Mouse (Mus musculus): Measurements from ENCODE around the gene Ergic1.

The Ergic1 gene

DNA sequence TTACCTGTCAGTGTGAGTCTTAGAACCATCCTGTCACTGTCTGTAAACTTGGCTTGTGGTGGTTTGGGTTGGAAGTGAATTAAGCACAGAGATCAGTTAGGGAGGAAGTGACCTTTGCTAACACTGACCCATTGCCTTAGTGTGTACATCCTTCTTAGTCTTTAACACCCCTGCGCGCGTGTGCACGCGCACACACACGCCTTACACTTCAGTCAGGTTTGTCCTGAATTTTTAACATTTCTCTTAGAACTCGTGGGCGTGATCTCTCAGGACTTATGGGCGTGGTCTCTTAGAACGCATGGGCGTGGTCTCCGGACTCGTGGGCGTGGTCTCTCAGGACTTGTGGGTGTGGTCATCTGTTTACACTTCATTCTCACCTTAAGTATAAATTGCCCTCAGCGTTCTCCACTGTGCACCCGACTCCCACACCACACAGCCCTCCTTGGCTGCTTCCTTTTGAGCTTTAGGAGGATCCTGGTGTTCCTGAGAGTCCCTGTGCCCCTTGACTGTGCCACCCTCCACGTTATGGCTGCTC lies 39.7 kb downstream of the Ergic1 start:
- DNase-seq (ENCODE audit: low read depth) = peak; percentile 32

DNA sequence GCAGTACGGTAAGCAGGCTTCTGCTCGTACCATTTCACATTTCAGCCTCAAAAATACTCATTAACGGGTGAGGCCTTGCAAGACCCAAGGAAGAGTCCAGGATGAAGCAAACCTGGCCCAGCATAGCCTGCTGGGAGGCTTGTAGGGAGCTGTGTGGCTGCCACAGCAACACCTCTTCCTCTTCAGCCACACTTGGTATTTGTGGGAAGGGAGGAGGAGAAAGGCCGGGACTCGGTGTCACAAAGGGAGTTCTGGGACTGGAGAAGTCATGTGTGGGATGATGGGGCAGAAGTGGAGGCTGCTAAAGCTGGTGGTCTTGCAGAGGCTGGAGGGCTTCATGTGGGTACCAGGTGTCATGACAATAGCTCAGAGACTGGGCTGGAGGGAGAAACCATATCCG lies 40.2 kb downstream of the Ergic1 start:
- no peak for DNase-seq (ENCODE audit: low read depth)

DNA sequence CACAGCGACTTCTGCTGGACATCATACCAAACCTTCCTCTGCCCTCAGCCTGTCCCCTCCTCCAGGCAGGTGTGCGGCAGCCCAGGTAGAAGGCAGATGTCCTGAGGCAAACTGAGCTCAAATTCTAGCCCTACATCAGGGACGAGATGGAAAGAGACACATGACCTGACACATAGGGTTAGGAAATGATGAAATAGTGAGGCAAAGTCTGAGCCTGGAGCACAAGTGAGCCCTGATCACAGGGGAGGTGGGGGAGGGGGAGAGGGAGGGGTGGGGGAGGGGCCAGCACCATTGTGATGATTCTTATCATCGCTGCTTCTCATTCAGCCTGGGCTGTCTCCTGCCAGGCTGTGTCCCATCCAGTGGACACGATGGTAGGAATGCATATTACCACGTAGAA lies 40.6 kb downstream of the Ergic1 start:
- no peak for DNase-seq (ENCODE audit: low read depth)

DNA sequence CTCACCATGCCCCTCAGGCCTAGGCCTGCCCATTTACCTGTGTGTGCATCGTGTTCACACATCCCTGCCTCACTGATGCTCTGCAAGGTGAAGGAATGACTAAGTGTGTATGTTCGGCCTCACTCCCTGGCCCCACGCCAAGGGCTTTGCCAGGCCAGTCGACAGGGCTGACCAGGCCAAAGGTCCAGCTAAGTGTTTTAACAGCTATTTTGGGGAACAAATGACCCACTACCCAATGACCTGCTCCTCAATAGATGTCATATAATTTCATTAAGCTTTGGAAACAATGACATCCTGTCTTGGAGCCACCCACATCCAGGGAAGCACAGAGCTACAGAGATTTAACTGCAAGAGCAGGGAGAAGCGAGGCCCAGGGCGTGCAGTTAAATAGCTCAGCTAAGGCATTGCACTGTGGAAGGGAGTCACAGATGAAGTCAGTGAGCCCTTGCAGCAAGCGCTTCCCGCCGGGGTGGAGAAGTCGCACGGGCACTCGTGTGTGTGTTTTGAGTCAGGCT lies 41.1 kb downstream of the Ergic1 start:
- DNase-seq (ENCODE audit: low read depth) = no peak

DNA sequence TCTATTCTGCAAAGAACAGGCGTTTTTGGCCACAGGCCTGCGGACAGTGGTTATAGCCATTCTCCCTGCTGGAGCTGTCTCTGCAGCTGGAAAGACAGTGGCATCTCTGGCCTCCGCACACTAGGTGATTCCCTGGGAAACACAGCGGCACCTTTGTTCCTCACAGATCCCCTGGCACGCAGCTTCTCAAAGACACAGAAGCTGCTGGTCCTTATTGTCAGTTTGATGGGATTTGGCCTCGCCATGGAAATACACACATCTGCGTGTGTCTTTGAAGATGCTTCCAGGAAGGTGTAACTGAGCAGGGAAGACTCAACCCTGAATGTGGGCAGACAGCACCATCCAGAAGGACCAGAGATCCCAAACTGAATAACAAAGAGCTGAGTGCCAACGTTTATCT lies 42.0 kb downstream of the Ergic1 start:
- no peak for DNase-seq (ENCODE audit: low read depth)

DNA sequence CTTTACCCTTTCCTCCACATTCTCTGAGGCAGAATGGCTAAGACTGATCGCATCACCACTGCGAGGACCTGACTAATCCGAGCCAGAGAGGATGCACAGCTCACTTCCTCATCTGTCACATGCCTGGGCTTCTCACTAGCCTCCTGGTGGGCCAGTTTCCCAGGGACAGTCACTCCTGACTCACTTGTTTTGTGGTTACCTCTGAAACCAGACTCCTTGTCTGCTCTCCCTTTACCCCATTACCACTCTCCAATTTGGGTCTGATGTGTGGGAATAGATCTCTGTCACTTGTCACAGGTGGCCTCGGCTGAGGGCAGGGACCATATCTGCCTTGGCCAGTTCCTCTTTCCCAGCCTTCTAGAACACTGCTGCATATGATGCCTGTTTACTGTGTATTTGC lies 44.3 kb downstream of the Ergic1 start:
- DNase-seq (ENCODE audit: low read depth) = peak; percentile 46

DNA sequence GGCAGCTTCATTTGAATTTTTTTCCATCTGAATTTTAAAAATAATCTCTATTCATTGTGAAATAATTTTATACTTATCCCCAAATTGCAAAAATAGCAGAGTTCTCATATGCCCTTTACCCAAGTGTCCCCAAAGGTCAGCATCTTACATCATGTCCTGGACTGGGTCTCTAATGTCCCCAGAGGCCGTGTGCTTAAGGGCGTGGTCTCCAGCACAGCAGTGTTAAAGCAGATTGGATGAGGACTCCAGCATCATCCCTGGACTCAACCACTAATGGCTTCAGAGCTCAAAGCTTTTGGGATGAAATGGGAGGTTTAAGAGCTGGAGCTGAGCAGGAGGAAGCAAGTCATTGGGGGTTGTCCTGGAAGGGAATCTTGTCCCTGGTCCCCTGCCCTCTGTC lies 45.2 kb downstream of the Ergic1 start:
- no peak for DNase-seq (ENCODE audit: low read depth)

DNA sequence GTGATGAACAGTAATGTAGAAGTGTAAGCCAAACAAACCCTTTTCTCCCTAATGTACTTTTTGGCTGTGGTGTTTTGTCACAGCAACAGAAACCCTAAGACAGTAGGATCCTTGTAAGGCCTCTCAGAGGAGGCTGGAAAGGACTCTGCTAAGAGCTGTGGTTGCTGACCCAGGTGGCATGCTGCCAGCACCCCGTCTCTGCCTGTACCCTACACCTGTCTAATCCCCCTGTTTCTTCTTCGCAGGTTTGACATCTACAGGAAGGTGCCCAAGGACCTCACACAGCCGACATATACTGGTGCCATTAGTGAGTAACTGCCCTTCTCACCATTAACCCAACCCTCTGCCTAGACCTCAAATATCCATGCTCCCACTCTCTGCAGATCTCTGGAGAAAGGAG lies 47.1 kb downstream of the Ergic1 start:
- no peak for DNase-seq (ENCODE audit: low read depth)

DNA sequence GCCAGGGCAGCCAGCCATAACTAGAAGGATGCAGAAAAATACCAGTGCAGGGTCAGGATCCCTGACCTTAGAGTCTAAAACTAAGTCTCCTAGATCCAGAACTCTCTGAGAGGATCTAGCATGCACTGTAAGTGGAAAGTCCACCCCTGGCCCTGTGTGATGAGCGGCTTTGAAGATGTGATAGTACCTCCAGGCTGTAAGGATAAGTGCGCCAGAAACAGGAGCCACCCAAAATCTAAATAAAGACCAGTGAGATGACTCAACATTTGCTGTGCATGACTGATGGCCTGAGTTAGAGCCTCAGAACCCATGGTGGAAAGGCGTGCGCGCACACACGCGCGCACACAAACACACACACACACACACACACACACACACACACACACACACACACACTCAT lies 47.6 kb downstream of the Ergic1 start:
- no peak for DNase-seq (ENCODE audit: low read depth)

DNA sequence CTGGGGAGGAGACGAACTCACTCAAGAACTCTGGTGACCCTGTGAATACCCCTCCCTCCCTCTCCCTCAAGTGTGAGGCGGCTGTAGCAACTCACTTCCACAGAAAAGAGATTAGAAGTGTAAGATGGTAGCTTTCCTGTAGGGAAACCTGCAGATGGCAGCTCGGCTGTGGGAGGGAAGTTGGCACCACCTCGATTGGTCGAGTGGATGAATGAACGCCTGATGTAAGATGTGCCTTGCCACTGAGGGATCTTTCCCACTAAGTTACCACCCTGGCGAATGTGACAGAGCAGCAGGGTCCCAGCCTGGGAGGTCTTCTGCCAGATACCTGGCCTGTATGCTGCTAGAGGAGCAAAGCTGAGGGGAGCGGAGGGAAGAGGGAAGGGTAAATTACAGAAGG lies 48.5 kb downstream of the Ergic1 start:
- DNase-seq (ENCODE audit: low read depth) = no peak

DNA sequence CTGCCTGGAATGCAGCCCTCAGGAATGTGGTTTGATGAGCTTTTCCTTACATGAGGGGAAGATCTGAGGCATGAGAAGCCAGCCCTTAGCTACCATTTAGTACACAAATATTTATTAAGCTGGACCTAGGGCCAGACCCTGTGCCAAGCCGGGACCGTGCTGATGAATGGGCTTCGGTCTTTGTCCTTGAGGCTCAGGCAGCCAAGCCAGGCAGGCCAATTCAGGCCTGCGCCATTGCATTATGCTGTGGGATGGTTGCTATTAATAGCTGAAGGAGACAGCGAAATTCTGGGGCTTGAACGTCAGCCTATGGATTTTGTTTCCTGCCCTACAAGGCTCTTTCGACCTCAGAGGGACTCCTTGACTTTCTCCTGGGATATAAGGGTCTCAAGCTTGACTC lies 50.0 kb downstream of the Ergic1 start:
- no peak for DNase-seq (ENCODE audit: low read depth)

DNA sequence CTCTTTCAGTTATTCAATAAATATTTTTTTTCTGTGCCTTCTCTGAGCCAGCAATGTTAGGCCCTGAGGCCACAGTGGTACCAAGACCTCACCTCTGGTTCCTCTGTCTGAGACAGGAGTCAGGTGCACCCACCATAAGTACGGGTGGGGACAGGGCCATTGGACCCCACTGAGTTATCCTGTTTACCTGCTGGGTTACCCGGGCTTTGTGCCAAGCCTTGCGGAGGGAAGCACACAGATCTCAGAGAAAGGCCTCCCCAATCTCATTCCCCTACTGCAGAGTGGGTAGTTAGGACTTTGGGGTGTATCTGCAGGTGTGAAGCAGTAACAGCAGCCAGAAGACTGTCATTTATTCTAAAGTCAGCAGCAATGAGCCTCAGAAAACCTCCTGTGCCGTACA lies 50.6 kb downstream of the Ergic1 start:
- no peak for DNase-seq (ENCODE audit: low read depth)

DNA sequence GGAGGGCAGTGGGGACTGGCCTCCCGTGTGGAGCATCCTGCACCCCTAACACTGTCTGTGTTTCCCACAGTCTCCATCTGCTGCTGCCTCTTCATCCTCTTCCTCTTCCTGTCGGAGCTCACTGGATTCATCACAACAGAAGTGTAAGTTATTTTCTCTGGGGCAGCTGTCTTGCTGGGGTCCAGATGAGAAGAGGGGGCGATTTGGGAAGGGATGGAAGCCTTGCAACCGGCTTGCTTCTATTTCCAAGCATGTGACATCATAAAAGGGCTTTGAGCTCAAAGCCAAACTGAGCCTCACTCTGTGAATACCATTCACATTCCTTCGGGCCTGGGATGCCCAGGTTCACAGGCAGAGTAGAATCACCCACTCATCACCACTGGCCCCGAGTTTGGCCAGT lies 53.0 kb downstream of the Ergic1 start:
- no peak for DNase-seq (ENCODE audit: low read depth)

DNA sequence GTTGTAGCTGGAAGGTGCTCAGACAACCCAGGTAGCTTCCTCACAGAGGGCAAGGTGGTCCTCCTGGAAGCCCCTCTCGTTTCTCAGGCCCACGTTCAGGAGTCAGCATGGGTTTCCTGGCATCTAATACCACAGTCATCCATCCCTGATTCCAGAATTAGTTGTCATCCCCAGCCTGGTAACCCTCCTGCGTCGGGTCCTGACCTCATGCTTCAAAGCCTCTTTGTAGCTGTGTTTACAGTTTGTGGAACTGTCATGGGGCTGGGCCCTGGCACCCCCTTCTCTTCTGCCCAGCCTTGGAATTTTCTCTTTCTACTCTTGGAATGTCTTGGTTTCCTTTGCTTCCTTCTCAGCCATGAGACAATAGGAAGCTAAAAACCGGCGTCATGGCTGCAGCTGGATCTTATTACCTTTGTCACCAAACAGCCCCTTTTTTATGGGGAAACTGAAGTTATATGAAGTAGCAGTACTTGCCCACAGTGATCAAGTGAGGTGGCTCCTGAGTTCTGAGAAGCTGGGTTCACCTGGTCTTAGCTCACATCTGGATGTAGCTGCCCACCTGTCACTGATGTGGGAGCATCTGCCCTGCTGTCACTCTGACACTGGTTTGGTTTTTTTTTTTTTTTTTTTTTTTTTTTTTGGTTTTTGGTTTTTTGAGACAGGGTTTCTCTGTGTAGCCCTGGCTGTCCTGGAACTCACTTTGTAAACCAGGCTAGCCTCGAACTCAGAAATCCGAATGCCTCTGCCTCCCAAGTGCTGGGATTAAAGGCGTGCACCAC lies 53.6 kb downstream of the Ergic1 start:
- no peak for DNase-seq (ENCODE audit: low read depth)

DNA sequence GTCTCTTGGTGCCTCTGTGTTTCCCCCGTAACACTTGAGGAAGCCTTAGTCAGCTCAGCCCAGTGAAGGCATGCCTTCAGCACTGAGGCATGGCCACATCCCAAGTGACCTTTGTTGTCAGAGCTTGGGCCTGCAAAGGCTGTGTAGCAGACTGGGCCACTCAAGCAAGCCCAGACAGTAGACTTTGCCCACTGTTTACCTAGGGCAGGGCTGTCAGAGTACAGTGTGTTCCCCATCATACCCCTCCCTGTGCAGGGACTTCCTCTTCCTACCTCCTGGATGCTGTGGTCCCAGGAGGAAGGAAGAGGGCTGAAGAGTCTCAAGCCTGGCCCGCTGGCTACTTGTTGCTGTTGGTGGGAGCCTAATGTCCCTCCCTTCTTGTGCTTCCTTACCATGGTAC lies 55.4 kb downstream of the Ergic1 start:
- DNase-seq (ENCODE audit: low read depth) = no peak

DNA sequence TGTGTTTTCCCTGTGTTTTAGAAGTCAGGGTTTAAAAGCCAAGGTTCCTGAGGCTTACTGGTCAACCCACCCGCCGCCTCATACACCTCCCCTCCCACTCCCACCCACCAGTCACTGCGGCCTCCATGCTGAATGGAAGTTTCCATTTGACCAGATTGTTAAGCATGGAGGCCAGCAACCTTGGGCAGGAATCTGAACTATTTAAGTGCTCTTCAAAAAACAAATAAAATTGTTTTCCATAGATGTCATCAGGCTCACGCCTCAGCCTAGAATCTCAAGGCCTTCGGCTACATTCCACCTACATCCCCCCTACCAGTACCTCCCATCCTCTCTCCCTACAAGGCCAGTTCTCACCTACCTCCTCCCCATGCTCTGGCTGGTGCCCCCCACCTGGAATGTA lies 57.2 kb downstream of the Ergic1 start:
- no peak for DNase-seq (ENCODE audit: low read depth)

DNA sequence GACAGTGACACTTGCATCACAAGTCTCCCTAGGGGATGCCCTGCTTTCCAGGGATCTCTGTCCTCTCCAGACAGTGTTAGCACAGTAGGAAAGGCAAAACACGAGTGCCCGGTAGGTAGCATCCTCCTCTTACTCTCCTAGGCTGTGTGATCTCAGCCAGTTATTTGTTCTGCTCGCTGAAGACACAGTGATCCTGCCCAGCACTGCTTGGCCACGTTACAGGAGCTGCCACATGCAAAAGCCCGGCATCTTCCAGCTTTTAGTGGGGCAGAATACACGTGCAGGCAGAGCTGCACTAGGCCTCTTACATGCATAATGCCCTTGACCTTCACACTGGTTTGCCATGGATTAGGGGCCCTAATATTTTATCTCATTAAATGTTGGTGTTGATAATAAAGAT lies 58.3 kb downstream of the Ergic1 start:
- DNase-seq (ENCODE audit: low read depth) = no peak

DNA sequence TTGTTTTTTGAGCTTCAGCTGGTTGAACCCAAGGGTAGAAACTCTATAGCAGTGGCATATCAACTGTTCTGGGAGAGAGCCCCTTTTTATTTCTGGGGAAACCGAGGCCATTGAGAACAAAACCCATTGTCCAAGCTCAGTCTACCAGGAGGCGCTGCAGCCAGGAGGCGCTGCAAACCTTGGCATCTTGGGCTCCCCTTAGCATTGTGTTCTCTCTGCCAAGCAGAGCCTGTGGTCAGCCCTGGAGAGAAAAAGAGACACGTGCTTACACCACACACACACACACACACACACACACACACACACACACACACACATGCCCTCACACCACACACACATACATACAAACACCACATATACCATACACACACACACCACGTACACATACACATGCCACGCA lies 59.0 kb downstream of the Ergic1 start:
- no peak for DNase-seq (ENCODE audit: low read depth)

DNA sequence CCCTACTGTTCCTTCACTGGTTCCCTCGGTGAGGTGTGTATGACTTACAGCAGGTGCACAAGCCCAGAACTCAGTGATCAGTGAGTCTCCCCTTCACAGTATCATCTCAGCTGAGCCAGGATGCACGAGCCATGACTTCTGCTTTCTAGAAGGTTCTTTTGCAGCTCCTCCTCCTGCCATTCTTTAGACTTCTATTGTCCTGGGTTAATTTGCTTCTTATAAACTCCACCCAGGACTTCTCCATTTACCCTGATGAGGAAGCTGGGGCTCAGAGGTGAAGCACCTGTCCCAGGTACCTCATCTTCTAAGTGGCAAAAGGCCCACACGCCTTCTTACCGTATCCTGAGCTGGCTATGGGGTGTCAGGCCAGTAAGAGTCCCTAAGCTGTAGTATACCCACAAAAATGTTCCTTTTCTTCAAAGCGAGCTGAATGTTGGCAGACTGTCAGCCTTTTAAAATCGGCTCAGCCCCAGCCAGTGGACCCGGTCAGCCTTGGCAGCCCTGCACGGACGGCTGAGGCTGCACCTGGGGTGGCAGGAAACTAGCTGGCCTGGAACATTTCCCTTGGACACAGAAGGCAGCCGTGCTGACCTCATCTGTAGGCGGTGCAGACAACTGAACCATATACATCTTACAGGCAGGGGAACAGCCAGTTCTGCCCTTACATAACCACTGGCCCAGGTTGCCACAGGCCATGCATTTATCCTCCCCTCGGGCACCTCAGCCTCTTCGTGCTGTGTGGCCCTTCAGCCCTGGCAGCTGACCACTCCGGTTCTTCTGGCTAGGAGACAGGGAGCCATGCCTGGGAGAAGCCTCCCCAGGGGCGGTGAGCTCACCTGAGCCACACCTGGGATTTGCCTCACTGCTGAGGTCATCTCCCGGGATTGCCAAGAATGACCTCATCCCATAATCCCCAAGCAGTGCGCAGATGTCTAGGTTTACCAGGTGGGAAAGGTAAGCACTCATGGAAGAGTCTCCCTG lies 59.8 kb downstream of the Ergic1 start:
- no peak for DNase-seq (ENCODE audit: low read depth)

DNA sequence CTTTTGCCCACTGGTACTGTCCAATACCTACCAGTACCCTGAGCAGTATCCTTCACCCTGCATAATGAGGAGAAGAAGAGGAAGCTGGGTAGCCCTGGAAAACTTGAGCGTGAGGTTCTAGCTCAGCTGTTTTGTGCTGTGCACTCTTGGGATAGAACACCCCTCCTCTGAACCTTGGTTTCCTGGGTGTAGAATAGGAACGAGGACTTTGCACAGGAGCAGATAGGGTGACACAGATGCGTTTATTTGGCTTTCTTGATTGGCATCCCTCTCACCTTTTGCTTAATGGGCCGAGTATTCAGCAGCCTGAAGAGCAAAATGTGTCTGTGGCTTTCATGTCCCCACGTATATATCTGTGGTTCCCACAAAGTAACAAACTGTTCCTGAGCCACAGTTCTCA lies 60.6 kb downstream of the Ergic1 start:
- no peak for DNase-seq (ENCODE audit: low read depth)

DNA sequence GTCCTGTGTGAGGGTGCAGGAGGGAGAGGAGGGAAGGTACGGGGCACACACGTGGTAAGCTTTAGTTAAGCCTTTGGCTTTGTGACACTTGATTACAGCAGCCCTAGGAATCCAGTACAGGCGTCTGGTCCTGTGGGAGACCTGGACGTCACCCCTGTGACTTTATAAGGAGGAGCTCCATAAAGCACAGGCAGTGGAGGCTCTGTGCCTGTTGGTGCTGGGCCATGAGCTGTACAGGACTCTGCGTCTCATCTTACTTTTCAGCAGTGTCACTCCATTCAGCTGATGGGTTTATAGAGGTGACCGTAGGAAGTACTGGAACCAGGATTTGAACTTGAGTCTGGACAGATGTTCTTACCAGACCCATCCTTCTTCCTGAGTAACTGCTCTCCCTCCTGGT lies 62.7 kb downstream of the Ergic1 start:
- DNase-seq (ENCODE audit: low read depth) = no peak

DNA sequence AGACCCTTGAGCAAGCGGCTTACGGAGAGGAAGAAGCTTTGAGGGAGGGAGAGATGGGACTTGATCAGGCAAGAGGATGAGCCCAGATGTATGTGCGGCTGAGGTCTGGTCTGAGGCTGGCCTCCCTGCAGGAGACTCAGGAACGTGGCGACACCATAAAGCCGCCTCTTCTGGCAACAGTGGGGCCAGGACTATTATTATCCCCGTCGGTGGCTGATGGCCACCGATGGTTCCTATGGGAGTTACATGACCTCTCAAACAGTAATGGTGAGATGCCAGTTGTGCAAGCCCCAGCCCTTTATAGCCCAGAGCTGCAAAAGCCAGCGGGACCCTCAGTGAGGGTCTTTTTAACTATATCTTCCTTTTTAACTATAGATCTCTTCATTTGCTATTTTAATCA lies 63.7 kb downstream of the Ergic1 start:
- DNase-seq (ENCODE audit: low read depth) = no peak

DNA sequence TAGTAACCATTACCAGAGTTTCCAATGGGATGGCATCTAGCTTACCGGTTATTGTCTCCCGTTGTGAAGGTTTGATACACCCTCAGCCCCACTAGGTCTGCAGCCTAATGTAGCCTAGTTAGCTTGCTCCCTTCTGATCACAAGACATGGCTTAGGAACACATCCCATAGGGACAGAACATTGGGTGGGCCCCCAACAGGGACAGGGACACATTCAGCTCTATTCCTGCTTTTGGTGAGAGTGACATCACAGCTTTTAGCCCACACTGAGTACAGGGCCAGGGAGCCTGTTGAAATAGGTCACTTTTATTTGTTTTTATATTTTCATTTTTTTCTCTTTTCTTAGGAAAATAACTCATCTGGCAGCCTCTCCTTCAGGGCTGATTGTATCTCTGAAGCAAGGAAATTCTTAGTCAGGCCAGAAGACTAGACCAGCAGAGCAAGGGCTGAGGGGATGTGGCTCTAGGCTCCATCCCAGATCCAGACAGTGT lies 64.3 kb downstream of the Ergic1 start:
- no peak for DNase-seq (ENCODE audit: low read depth)

Measured in c-Kit-positive CD71-negative TER-119-negative erythroid progenitor cells, embryonic 14.5 days (primary cell).